Mouse (Mus musculus): ENCODE data around the gene Ppp1r3d. TPM values are rescaled to one million over a fixed set of nuclear protein-coding genes. Genes with fewer than 3 reads are reported as not detected.

The Ppp1r3d gene
- 10 to 100 TPM; 10.0 to 10.1 TPM for total RNA-seq (2021)
- long read RNA-seq, experiment 1, transcript Ppp1r3d-201 (1 exons, 3,267 nt): major isoform, 7 of 7 reads
- long read RNA-seq, experiment 1, partial matches to known transcripts: 0 of 7 reads
- long read RNA-seq, experiment 1, other reads (novel, unspliced or antisense): 0 of 7 reads
- long read RNA-seq, experiment 2, partial matches to known transcripts: 0 of 3 reads
- long read RNA-seq, experiment 2, other reads (novel, unspliced or antisense): 0 of 3 reads

DNA sequence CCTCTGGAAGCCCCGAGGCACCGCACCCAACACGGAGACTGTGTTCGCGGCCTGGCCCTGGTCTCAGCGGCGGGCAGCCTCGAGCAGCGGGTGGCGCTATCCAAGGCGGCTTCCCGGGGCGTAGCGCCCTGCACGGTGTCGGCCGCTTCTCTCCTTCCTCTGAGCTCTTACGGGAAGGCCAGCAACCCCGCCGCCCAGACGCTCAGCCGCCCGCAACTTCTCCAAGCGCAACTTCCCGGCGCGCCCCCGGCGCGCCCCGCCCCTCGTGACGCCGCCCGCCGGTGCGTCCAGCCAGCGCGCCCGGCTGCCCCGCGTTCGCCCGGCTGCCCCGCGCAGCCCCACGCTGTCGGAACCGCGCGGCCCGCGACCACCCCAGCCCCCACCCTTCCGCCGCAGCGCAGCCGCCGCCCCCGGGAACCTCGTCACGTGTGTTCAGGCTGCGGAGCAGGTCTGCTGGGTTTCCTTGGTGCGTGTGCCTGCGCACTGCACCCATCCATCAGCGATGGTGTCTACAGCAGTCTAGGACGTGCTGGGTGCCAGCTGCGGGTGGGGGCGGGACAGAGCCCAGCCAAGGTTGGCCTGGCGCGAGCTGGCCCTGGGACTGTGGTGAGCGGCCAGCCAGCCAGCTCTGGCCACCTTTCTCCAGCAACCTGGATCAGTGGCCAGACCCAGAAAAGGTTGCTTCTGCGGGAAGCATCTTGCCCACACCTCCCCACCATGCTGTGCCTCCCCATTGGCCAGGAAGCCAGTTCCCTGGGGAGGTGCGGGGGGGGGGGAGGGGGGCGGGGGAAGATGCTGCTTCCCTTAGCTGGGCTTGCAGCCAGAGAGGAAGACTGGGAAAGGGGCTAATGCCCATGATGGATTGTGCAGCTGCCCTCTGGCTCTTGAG, at the start of gene Ppp1r3d, which contains the start of gene Fam217b:
Gene Ppp1r3d, minus strand, starts transcription at position 212 of the 889 bp plus-strand sequence.
Gene Fam217b, plus strand, starts transcription at position 264 of the 889 bp plus-strand sequence.
- DNase-seq: peak; percentile 69 to 79

DNA sequence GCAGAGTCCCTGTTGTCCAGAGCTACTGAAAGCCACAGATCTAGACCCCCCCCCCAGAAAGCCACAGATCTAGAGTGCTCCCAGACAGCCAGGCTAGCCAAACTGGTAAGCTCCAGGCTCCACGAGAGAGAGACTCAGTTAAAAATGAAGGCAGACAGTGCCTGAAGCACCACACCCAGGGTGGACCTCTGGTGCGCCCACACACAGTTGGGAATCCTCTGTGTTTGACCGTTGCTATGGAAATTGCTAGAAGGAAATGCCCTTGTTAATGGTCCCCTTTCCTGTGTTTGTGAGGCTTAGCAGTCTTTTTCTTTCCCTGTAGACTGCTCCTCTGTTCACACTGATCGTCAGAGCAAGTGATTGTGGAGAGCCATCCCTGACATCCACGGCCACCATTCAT, 46.1 kb upstream of the Ppp1r3d start:
- no peak for DNase-seq

DNA sequence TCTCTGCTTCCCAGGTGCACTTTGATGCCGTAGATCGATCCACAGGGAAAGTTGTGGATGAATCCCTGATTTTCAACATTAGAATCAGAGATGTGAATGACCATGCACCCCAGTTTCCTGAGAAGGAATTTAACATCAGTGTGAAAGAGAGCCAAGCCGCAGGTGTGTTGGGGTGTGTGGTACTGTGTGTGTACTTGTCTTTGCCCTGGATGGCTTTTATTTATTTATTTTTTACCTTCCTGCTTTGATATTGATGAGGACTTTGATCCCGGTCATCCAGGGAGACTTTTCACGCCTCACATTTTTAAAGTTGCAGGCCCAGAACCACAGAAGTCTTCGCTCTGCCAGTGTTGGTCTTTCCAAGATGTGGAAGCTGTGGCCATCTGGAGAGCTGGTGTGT, 43.1 kb upstream of the Ppp1r3d start:
- DNase-seq: no peak

DNA sequence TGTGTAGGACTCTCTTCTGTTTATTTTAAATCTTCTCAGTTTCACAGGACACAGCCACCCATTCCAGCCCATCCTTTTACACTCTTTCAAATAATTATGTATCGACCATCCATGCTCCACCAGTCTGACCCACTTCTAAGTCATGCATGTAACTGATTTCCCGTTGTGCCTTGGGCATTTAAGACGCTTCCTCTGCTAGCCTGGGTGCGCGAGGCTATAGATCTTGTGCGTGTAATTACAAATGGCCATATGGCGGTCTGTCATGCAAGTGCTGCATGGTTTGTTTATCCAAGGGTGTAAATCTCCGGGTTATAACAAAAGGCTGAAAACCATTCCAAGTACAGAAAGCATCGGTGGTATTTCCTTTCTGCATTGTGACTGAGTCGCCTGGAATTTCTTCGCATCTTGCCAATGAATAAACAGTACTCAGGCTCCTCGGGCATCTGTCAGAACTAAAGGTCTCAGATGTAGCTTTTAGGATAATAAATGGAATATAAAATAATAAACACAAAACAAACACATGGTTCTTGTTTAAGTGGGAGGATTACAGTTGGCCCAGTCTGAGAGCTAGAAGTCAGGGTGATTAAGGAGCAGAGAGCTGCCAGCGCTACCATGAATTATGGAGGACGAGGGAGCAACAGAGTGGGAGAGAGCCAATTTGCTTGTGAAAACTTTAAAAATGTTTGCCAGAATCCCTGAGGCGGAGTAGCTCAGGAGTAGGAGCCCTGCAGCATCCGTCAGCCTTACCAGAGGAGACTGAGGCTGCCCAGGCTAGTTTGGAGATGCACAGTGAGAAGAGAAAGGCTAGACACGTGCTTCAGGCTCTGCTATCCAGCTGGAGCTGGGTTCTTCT, 40.6 kb upstream of the Ppp1r3d start:
- DNase-seq: no peak

DNA sequence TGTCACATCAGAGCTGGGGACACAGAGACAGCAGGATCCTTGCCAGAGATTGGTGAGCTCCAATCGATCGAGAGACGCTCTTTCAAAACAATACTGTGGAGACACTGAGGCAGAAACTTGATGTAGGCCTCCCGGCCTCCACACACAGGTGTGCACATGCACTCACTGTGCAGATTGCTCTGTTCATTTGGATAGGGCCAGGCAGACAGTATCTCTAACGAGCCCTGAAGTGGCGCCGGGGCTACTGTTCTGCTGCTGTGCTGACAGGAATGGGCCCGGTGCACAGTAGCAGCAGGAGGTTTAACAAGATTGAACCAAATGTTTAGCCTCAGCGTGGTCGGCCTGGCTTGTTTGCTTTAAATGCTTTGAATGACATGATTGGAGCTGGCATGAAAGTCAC, 36.7 kb upstream of the Ppp1r3d start:
- DNase-seq: no peak

DNA sequence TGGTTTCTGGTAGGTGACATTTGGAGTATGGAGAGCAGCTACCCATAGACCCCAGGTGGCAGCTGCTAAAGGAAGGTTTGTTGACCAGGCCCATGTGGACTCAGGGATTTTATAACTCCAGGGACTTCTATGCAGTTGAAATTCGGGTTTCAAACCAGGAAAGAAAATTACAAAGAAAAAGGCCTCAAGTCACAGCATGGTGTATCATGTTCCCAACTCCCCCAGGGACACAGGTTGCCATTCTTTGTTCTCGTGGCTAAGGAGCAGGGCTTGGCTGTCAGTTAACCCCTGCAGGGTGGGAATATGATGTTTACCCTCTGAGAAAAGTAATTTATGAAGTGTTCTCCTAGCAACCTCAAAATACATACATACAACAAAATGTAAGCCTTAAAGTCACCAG, 36.0 kb upstream of the Ppp1r3d start:
- DNase-seq: no peak

DNA sequence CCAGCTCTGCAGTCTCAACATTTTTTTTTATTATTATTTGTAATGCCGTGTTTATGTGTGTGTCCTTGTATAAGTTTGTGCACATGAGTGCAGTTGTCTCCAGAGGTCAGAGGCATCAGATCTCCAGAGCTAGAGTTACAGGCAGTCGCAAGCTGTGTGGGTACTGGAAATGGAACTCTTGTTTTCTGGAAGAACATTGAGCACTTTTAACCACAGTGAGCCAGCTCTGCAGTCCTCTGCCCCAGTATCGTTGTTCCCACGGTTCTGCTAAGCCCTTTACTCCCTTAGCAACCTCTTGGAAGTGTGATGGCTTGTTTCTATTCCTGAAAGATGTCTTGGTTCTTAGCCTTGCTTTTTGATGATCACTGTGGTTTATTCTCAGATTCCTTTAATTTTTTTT, 35.1 kb upstream of the Ppp1r3d start:
- no peak for DNase-seq

DNA sequence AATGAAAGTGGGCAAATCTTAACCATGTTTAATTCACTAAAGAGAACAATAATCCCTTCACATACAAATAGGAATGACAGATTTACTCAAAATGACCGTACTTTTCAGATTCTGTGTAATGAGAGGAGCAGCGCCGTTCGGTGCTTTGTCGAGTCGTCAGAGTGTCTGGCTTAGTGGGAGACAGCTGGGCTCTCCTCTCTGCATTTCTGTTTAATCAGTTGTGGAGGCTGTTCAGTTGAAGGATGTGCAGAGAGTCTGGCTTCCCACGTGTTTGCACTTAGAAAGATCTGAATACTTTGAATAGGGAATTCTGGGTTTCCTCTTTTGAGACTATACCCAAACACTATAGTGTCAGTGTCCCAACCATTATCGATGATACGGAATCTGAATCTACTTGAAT, 23.0 kb upstream of the Ppp1r3d start:
- no peak for DNase-seq

DNA sequence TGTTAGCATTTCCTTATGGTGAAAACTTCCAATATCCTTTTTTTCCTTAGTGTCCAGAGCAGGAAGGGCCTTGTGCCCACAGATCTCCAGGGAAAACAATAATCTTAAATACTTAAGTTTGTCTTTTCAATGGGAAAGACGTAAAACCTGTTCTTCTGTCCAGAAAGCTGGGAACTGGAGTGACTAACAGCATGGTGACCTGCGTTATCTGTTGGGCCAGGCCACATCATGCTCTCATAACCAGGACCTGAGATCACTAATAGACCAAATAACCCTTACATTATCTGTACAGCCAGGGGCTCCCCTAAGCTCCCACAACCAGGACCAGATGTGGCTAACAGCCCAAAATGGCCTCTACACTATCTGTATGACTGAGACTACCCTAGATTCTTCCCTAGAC, 19.6 kb upstream of the Ppp1r3d start:
- DNase-seq: no peak

DNA sequence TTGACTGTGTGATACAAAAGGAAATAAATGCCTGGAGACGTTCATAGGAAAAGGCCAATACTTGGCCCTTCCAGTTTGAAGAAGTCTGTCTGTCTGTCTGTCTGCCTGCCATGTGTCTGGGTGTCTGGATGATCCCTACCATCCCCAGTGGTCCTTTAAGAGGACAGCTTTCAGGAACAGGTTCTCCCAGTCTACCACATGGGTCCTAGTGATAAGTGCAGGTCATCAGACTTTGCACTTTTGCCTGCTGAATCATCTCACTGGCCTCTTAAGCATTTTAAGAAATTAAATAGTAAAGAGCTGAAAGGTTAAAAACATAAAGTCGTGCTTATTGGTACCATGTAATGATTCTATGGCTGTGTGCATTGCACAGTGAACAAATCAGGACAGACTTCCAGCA, 19.2 kb upstream of the Ppp1r3d start:
- DNase-seq: no peak

DNA sequence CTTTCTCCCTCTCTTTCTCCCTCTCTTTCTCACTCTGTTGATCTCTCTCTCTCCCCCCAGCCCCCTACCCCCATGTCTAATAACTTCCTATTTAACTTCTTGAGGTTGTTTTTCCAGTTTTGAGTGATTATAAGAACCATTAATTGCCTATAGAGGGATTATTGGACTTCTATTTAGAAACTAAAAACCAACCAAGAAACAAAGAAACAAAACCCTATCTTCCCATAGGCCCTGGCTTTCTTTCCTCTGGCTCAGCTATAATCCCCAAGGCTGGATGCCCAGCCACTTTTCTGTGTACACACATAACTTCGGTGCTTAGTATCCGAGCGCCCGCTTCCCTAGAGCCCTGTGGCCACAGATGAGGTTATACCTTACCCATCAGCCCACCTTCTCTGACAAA, 16.0 kb upstream of the Ppp1r3d start, which contains the start of gene Cdh26:
Gene Cdh26, plus strand, starts transcription at position 301 of the 400 bp plus-strand sequence.
- no peak for DNase-seq

DNA sequence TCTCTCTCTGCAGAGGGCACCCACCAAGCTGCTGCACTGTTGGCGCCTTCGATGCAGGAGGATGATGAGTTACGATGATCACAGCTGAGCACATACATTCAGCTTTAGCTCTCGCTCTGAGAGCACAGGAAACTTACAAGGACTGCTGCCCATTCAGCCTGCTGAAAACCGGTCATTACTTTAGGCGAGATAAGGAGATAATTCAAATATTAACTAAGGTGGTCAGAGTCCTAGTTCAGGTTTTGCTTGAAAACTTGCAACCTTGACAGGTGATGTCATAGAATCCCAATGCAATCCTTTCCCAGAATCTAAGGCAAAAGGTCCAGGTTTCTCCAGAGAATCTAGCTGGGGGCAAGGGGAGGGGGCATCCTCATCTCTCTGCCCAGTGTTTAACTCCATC, 15.2 kb upstream of the Ppp1r3d start:
- no peak for DNase-seq

DNA sequence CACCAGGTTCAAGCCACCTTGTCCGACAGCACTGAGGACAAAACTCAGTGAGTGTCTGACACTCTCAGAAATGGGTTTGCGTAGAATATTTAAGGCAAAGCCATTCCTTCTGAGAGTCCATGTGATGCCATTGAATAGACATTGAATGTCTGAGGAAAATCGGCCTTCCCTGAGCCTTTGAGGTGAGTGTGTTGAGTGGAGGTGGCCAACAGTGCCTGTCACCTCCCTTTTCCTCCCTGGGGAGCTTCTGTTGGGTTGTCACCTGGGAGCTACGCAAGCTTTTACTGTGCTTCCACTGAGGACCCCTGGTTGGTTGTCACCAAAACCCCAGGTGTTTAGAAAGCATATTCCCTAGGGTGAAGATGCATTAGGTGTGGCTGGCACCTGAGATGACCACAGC, 14.4 kb upstream of the Ppp1r3d start:
- no peak for DNase-seq

DNA sequence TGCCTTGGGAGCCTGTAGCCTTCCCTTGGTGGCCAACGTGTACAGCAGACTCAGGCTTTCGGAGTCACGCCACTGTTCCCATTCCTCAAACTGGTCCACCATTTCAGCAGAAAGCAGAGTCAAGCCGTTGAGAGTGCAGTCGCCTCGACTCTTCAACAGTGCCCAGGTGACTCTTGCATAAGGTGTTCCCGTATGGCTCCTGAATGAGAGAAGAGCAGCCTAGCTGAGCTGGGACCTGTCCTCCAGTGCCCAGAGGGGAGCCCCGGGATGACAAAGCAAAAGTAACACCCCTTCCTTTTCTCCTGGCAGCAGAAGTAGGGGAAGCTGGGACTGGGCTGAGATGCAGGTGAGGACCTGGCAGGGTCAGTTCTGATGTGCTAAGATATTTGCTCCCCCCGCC, 13.9 kb upstream of the Ppp1r3d start:
- no peak for DNase-seq

DNA sequence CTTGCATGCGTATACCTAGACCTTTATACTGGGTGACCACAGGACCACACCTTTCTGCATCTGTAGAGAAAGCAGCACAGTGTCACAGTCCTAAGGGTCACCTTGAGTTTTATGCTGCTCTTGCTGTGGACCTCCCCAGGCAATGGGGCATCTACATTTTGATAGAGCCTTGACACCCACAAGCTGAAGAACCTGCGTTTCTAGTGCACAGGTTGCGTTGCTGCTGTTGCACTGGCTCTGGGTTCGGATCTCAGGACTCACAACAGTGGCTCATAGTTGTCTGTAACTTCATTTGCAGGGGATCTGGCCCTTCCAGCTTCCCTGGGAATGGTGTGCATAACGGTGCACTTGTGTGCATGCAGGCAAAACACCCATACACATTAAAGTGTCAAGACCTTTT, 12.9 kb upstream of the Ppp1r3d start:
- DNase-seq: no peak

DNA sequence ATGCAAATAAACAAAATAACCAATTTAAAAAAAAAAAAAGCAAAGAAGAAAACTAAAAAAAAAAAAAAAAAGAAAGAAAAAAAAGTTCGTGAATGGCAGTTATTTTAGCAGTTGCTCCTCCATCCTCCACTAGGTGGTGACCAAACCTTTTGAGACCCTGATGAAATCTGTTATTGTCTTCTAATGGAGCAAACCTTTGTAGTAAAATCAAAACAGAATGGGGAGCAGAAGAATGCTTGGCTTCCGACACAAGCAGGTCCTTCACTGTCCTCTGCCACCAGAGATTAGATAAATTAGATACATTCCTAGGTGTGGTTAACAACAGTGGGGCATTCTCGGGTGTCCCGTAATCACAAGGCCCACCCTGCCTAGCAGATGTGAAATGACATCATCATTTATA, 12.0 kb upstream of the Ppp1r3d start:
- no peak for DNase-seq

DNA sequence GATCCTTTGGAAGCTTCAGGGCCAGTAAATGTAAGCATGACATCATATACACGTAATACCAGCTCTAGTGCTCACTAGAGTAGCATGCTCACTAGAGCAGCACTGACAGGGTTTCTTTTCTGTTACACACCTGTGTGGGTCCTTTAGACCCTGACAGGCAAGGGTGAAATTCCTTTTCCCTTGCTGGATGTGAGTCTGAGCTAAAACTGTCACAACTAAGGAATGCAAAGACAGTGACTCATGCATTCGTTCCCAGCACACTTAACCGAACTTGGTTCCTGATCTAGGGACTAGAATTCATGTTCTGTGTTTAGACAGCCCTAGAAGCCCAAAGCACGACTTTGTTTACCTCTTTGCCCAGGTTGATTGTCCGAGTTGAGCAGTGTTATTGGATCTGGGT, 9.0 kb upstream of the Ppp1r3d start:
- DNase-seq: no peak

DNA sequence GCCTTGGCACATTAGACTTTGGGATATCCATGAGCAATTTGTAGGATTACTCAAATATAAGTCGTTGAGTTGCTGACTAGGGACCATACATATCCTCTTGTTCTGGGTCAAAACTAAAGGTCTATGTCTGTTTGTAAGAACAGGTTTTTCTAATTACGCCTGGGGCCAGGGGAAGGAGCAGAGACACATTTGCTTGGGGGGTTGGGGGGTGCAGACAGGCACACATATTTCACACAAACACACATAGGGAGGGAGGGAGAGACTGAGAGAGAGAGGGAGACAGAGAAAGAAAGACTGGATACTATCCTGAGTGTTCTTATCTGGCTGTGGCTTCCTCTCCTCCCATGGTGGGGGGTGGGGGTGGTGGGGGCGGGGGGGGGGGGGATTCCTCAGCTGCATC, 7.9 kb upstream of the Ppp1r3d start:
- DNase-seq: no peak

DNA sequence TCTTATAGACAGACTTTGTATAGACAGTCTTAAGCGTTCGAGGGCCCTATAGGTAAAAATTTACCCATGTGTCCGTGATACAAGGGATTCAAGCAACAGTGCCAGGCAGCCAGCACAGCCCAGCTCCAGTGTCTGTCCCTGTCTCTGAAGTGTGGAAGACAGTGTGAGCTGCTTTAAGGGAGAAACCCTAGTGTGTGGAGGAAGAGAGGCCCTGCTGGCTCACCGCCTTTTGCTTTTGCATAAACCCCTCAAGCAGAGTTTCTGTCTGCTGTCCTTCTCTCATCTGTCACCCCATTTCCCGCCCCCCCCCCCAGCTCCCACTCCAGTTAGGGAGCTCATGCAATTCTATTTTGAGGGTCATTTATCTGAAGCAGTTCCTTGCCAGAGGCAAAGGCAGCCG, 7.3 kb upstream of the Ppp1r3d start:
- DNase-seq: no peak

DNA sequence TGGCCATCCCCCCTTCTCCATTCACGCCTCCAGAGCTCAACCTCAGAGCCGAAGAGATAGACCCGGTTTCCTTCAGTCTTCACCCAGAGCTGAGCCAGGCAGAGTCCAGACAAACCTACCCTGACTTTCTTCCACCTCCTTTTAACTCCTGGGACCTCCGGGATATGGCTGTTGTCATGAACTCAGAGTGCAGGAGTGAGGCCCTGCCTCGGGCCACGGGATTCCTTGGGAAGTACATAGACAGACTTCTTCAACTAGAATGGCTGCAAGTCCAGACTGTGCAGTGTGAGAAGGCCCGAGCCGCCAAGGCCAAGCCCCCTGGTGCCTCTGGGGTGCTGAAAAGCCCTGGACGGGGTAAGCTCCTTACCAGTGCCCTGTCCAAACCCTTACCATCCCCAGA, 6.3 kb upstream of the Ppp1r3d start:
- no peak for DNase-seq

DNA sequence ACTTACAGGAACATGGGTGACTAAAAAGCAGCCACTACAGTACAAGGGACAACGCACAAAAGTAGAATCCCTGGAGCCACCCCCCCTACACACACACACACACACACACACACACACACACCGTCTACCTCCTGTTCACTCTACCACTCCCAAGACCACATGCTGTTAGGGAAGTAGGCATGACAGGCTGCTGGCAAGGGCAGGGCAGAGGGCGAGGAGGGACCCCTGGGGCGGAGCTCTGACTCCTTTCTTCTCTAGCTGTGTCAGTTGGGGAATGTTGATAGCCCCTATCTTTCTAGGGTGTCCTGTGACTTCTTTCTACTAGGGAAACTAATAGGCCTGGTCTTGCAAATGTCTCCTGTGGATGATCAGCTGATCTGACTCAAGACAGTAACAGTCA, 2.7 kb upstream of the Ppp1r3d start:
- no peak for DNase-seq

DNA sequence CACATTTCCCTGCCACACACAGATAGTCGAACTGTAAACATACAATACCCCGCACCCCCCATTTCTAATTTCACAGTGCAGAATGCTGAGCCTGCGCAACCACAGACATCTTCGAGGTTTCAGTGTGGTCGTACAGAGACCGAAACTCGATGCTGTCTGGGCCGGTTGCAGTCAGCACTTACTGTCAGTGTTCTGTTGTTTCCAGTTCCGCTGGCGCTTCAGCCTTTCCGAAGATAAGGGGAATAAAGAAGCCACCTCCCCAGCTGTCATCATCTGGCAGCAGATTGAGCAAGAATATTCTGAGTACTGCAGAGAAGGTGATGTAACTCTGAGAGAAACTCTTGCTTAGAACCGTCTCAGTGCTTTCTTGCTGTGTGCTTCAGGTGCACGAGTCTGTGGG, 2.2 kb upstream of the Ppp1r3d start:
- DNase-seq: peak in 1 of 2 experiments; percentile 46

DNA sequence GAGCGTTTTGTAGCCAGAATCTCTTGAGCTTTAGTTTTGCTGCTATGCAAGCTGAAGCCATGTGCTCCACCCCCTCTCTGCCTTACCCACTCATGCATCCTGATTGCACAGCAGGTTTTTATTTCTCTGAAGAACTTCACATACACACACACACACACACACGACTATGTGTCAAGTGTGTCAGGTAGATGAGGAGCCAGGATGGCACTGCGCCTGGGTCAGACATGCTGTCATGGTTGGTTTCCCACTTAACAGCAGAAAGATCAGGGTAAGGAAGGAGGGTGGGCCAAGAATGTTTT, 827 bp upstream of the Ppp1r3d start:
- DNase-seq: no peak

All from heart, adult 18-20 months (tissue).